Mouse (Mus musculus) lung, embryonic 16.5 days (tissue): Measurements from ENCODE around the gene Fto. TPM values are rescaled to one million over a fixed set of nuclear protein-coding genes. Genes with fewer than 3 reads are reported as not detected.
A peak's percentile ranks its signal among the peaks of the same experiment; 100 is the strongest.

Experiments
- ATAC-seq: fragments of 200-750 bp; cut with Nextera tagmentation; 2 replicates; pipeline ENCODE4 v1.8.0; 2017; ENCODE audit warnings: low read depth, mild to moderate bottlenecking, moderate library complexity
- H3K27ac ChIP-seq: fragments of 300-500 bp; sonication (generic); 2 replicates; pipeline ENCODE4 v1.5.1; 2014; ENCODE audit warnings: mild to moderate bottlenecking, control low read depth, low read length
- H3K27me3 ChIP-seq: fragments of 300-500 bp; sonication (generic); 2 replicates; pipeline ENCODE4 v1.6.1; 2014; ENCODE audit warnings: low read depth, low read length, mixed read lengths; ENCODE audit not compliant: control insufficient read depth, insufficient read depth
- H3K36me3 ChIP-seq: fragments of 300-500 bp; sonication (generic); 2 replicates; pipeline ENCODE4 v1.6.1; 2014; ENCODE audit warnings: low read length; ENCODE audit not compliant: control insufficient read depth, insufficient read depth
- H3K4me1 ChIP-seq: fragments of 300-500 bp; sonication (generic); replicated peaks from 2 replicates; pipeline ENCODE4 v1.6.1; 2014; ENCODE audit warnings: low read length, mixed read lengths; ENCODE audit not compliant: control insufficient read depth, insufficient read depth
- H3K4me2 ChIP-seq: fragments of 300-500 bp; sonication (generic); 2 replicates; pipeline ENCODE4 v1.6.1; 2014; ENCODE audit warnings: low read depth, low read length, control low read depth
- H3K4me3 ChIP-seq: fragments of 300-500 bp; sonication (generic); 2 replicates; pipeline ENCODE4 v1.5.1; 2014; ENCODE audit warnings: mild to moderate bottlenecking, low read length, control low read depth
- H3K9ac ChIP-seq: fragments of 300-500 bp; sonication (generic); 2 replicates; pipeline ENCODE4 v1.6.1; 2014; ENCODE audit warnings: low read length, control low read depth
- H3K9me3 ChIP-seq: fragments of 300-500 bp; sonication (generic); 2 replicates; pipeline ENCODE4 v1.6.1; 2016; ENCODE audit warnings: low read length; ENCODE audit not compliant: control insufficient read depth
- WGBS: fragments of 180-500 bp; shearing (Covaris S2); extraction: QIAGEN DNeasy Blood & Tissue Kit; methylation state at CpG from one replicate; pipeline ENCODE4 v1.1.7; 2014; 5-methylcytosine and 5-hydroxymethylcytosine counted together
- polyA plus RNA-seq: library from polyadenylated mRNA; unstranded; fragments of >200 nt; fragmentation: Nextera tagmentation; extraction: Ambion mirVana; gene quantifications from 2 replicates; pipeline ENCODE4 v1.2.1, GENCODE M21; 2015

Fto gene
- polyA plus RNA-seq, 1 experiment from 2014 or later, result 97.2 TPM

GRCm38 (mm10) chr8:91444636-91445410 is 131.5 kb downstream of the Fto start:
- Histone ChIP-seq H3K27me3 (no peaks in the 10 kb centered on the region), H3K4me3 (no peak overlapping the region), H3K36me3 (0 out of 2 replicates have a peak, but pooled peaks cover 2% of the 10 kb centered on the region), H3K9me3 (no peaks in the 10 kb centered on the region), H3K27ac (no peak overlapping the region), H3K9ac (no peak overlapping the region), H3K4me2 (no peak overlapping the region), H3K4me1 (peaks cover 8% of the 10 kb centered on the region; the same call in 1 of the 2 replicates)
- ATAC-seq, result no peak
- WGBS, result 66% methylated on average over 11 of the region's 11 CpGs

- no peak overlapping the region for H3K4me3 ChIP-seq
- no peaks in the 10 kb centered on the region for H3K27me3 ChIP-seq
- peaks cover 8% of the 10 kb centered on the region; the same call in 1 of the 2 replicates for H3K4me1 ChIP-seq
- H3K4me2 ChIP-seq, result no peak overlapping the region
- 0 out of 2 replicates have a peak, but pooled peaks cover 2% of the 10 kb centered on the region for H3K36me3 ChIP-seq
- H3K9ac ChIP-seq, result no peak overlapping the region
- no peak for ATAC-seq
- 83% methylated on average over 10 of the region's 10 CpGs for WGBS
- H3K9me3 ChIP-seq, result no peaks in the 10 kb centered on the region
- no peak overlapping the region for H3K27ac ChIP-seq
Observed at GRCm38 (mm10) chr8:91445516-91445915, 132.2 kb downstream of the Fto start.

- Histone ChIP-seq H3K4me2 (no peak overlapping the region), H3K9ac (no peak overlapping the region), H3K36me3 (0 out of 2 replicates have a peak, but pooled peaks cover 2% of the 10 kb centered on the region), H3K4me1 (peaks cover 8% of the 10 kb centered on the region; the same call in 1 of the 2 replicates), H3K27ac (no peak overlapping the region), H3K4me3 (no peak overlapping the region), H3K27me3 (no peaks in the 10 kb centered on the region), H3K9me3 (no peaks in the 10 kb centered on the region)
- no peak for ATAC-seq
- 87% methylated on average over 5 of the region's 5 CpGs for WGBS
Observed at GRCm38 (mm10) chr8:91446008-91446407, 132.7 kb downstream of the Fto start.

GRCm38 (mm10) chr8:91448667-91449329 is 135.5 kb downstream of the Fto start:
- ATAC-seq, result peak; percentile 76
- no peaks in the 10 kb centered on the region for H3K27me3 ChIP-seq
- H3K27ac ChIP-seq, result peak overlapping the region; percentile 84

GRCm38 (mm10) chr8:91454926-91455325 is 141.6 kb downstream of the Fto start:
- no peak overlapping the region for H3K4me3 ChIP-seq
- H3K36me3 ChIP-seq, result no peaks in the 10 kb centered on the region
- no peaks in the 10 kb centered on the region for H3K4me1 ChIP-seq
- no peak overlapping the region for H3K27ac ChIP-seq
- H3K27me3 ChIP-seq, result no peaks in the 10 kb centered on the region
- H3K9me3 ChIP-seq, result no peaks in the 10 kb centered on the region
- H3K9ac ChIP-seq, result no peak overlapping the region
- no peak for ATAC-seq
- 92% methylated on average over 2 of the region's 2 CpGs for WGBS
- H3K4me2 ChIP-seq, result no peak overlapping the region

More at GRCm38 (mm10) chr8:91448667-91449329, 135.5 kb downstream of the Fto start:
- no peak overlapping the region for H3K4me2 ChIP-seq
- peaks cover 8% of the 10 kb centered on the region; the same call in 1 of the 2 replicates for H3K4me1 ChIP-seq
- H3K9me3 ChIP-seq, result no peaks in the 10 kb centered on the region
- no peak overlapping the region for H3K4me3 ChIP-seq
- no peak overlapping the region for H3K9ac ChIP-seq
- 0 out of 2 replicates have a peak, but pooled peaks cover 2% of the 10 kb centered on the region for H3K36me3 ChIP-seq
- WGBS, result 59% methylated on average over 7 of the region's 7 CpGs

GRCm38 (mm10) chr8:91455591-91455990 is 142.3 kb downstream of the Fto start:
- H3K27me3 ChIP-seq, result no peaks in the 10 kb centered on the region
- H3K9ac ChIP-seq, result no peak overlapping the region
- H3K4me2 ChIP-seq, result no peak overlapping the region
- H3K9me3 ChIP-seq, result no peaks in the 10 kb centered on the region
- no peaks in the 10 kb centered on the region for H3K36me3 ChIP-seq
- no peaks in the 10 kb centered on the region for H3K4me1 ChIP-seq
- WGBS, result 83% methylated on average over 5 of the region's 5 CpGs
- H3K27ac ChIP-seq, result no peak overlapping the region
- H3K4me3 ChIP-seq, result no peak overlapping the region
- ATAC-seq, result no peak

- WGBS, result 79% methylated on average over 1 of the region's 1 CpGs
- H3K9me3 ChIP-seq, result no peaks in the 10 kb centered on the region
- H3K4me3 ChIP-seq, result no peak overlapping the region
- no peak overlapping the region for H3K9ac ChIP-seq
- H3K4me2 ChIP-seq, result no peak overlapping the region
- no peak overlapping the region for H3K27ac ChIP-seq
- H3K36me3 ChIP-seq, result no peaks in the 10 kb centered on the region
- ATAC-seq, result no peak
- H3K4me1 ChIP-seq, result no peaks in the 10 kb centered on the region
- no peaks in the 10 kb centered on the region for H3K27me3 ChIP-seq
Observed at GRCm38 (mm10) chr8:91458016-91458415, 144.7 kb downstream of the Fto start.

GRCm38 (mm10) chr8:91460965-91461364 is 147.6 kb downstream of the Fto start:
- 73% methylated on average over 6 of the region's 6 CpGs for WGBS
- no peak overlapping the region for H3K4me2 ChIP-seq

GRCm38 (mm10) chr8:91463757-91464156 is 150.4 kb downstream of the Fto start:
- Histone ChIP-seq H3K4me1 (peaks cover 11% of the 10 kb centered on the region), H3K4me2 (no peak overlapping the region), H3K4me3 (no peak overlapping the region), H3K36me3 (no peaks in the 10 kb centered on the region), H3K9ac (no peak overlapping the region), H3K27me3 (no peaks in the 10 kb centered on the region), H3K27ac (no peak overlapping the region), H3K9me3 (no peaks in the 10 kb centered on the region)
- ATAC-seq, result no peak
- WGBS, result 62% methylated on average over 2 of the region's 2 CpGs

More at GRCm38 (mm10) chr8:91460965-91461364, 147.6 kb downstream of the Fto start:
- no peaks in the 10 kb centered on the region for H3K4me1 ChIP-seq
- no peak overlapping the region for H3K27ac ChIP-seq
- H3K9me3 ChIP-seq, result no peaks in the 10 kb centered on the region
- H3K27me3 ChIP-seq, result no peaks in the 10 kb centered on the region
- no peak overlapping the region for H3K4me3 ChIP-seq
- no peak overlapping the region for H3K9ac ChIP-seq
- no peak for ATAC-seq
- no peaks in the 10 kb centered on the region for H3K36me3 ChIP-seq
